Mouse (Mus musculus): ENCODE measurements around the gene Exosc6.
"Not testable (repeated sequence)": the region's sequence is repeated elsewhere in the genome, so short reads cannot be mapped to it uniquely, and the experiment has no call there.

Exosc6 gene

DNA sequence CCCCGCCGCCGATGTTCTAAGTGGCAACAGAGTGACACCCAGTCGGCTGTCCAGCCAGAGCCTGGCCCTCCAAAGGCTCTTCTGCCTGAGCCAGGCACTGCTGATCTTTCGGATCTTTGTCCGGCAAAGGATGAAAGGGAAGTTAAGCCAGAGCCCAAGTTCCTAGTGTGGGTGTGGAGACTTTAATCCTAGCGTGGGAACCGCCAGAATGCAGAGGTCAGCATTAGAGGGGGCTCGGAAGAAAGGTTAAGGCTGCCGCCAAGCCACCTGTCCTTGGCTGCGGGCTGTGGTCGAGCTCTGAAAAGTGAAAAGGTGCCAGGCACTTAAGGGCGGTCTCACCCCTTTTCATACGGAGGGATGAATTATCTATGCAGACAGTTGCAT lies 5.5 kb downstream of the Exosc6 start:
- DNase-seq (ENCODE audit: low read depth, low spot score), result no peak

DNA sequence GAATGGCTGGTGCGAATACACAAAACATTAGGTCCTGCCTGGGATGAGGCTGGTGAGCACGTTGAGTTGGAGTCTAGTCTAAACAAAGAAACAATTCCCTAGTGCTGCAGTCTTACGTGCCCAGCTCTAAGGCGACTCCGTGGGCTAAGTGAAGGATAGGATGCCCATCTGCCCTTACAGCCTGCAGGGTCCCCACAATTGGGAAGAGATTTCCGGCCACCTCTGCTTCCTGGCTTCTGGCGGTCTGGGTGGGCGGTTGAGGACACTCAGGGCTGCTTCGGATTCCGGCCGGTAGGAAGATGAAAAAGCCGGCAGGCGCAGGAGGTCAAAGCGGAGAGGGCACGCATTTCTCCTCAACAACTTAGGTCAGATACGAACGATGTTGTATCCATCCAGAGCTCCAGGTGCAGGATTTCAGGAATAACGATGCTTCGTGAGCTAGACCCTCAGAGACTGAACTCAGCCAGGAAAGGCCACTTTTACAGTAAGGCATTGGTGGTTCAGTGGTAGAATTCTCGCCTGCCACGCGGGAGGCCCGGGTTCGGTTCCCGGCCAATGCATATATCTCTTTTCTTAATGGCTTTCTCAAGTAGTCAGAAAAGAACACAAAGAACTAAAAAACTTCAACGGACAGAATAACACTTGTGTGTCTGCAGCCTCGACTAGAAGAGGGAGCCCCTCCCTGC lies 6.1 kb downstream of the Exosc6 start:
- peak; percentile 78 for DNase-seq (ENCODE audit: low read depth, low spot score)

DNA sequence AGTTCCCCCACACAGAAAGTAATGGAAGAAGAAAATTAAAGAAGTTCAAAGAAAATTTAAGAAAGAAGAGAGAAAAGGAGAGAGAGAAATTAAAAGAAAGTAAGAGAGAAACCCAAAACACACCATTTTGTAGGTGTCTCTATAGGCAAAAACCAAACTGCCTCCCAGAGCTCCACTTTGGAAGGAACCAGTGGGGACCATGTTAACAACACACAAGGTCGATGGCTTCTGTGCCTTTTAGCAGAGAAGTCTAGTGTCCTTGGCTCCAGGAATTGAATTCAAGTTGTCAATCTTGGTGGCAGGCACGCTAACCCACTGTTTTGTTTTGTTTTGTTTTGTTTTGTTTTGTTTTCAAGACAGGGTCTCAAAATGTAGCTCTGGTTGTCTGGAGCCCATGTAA lies 6.8 kb downstream of the Exosc6 start:
- DNase-seq (ENCODE audit: low read depth, low spot score), result no peak

DNA sequence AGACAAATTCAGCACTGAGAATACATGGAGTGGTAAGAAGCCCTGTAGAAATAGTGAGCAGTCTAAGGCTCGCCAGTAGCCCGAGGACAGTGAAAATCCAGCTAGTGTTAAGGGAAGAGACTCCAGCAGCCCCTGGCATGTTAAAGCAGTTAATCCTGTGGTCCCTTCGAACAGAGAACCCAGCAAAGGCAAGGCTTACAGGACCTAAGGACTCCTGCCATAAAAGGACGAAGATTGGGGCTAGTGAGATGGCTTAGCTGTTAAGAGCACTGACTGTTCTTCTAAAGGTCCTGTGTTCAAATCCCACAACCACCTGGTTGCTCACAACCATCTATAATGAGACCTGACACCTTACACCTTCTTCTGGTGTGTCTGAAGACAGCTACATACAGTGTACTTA lies 10.2 kb downstream of the Exosc6 start:
- no peak for DNase-seq (ENCODE audit: low read depth, low spot score)

DNA sequence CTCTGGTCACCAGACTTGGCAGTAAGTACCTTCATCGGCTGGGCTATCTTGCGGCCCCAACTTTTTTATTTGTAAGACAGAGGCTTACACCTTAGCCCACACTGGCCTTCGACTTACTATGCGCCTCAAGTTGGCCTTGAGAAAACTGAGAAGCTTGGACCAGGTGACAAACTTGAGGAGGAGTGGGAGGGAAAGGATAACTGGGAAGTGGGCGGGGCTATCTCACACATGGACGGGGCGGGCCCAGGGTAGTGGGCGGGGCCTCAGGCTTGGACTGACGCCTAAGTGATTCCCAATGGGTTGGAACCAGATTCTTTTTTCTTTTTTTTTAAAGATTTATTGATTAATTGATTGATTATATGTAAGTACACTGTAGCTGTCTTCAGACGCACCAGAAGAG lies 11.3 kb downstream of the Exosc6 start:
- DNase-seq (ENCODE audit: low read depth, low spot score), result no peak

DNA sequence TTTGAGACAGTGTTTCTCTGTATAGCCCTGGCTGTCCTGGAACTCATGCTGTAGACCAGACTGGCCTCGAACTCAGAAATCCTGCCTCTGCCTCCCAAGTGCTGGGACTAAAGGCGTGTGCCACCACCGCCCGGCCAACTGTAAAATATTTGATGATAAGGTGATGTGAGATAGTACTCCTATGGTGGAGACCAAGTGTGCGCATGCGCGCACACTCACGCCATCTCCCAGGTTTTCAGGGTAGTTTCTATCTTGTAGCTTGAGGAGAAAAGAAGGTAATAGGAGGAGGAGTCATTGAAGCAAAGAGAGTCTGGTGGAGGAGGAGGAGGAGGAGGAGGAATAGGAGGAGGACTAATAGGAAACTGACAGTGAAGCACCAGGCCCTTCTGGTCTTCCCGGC lies 12.5 kb downstream of the Exosc6 start:
- not testable (repeated sequence) for DNase-seq (ENCODE audit: low read depth, low spot score)

DNA sequence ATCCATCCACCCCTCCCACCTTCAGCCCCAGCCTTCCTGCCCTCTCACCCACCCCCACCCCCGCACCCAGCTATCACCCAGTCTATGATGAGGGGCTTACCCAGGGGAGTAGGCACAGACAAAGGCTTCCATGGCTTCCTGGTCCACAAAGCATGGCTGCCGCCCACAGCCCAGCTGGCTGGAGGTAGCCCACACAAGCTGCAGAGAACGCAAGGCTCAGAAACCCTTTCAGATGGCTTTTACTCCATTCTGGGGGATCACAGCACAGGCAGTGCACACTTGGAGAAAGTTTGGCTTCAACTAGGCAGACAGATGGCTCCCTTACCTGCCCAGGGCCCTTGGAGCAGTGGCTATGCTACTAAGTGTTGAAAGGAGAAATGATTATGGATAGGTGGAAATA lies 19.8 kb downstream of the Exosc6 start:
- no peak for DNase-seq (ENCODE audit: low read depth, low spot score)

DNA sequence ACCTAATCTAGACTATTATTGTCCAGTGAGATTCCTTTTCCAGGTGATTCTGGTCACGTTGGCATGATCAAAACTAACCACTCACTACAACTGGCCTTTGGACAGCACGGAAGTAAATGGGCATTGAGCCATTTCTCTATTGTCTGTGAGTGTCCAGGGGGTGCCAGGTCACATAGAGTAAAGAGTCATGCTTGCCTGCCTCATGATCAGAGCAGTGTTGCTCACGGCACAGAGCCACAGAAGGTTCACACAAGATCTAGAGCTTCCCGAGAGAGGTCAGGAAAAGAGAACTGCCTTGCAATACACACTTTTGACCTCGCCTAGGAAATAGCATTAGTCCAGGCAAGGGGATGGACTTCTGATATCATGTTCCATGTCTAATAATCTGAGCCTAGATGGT lies 23.3 kb downstream of the Exosc6 start:
- no peak for DNase-seq (ENCODE audit: low read depth, low spot score)

DNA sequence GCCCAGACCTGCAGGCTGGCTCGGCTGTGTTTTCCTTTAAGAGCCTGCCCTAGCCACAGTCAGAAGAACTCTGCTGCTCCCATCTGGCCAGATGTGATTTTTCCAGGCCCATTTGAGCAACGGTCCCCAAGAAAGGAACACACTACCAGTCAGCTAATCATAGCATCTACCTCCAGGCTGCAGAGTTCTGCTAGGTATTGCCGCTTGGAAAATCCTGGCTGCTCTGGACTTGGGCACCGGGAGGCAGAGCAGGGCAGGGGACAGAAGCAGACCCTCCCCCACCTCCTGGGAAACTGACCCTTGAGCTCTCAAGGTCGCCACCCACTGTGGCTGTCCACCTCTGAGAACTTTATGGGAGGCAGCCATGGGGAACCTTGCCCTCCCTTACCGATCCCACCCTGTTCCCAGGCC lies 23.7 kb downstream of the Exosc6 start:
- no peak for DNase-seq (ENCODE audit: low read depth, low spot score)

DNA sequence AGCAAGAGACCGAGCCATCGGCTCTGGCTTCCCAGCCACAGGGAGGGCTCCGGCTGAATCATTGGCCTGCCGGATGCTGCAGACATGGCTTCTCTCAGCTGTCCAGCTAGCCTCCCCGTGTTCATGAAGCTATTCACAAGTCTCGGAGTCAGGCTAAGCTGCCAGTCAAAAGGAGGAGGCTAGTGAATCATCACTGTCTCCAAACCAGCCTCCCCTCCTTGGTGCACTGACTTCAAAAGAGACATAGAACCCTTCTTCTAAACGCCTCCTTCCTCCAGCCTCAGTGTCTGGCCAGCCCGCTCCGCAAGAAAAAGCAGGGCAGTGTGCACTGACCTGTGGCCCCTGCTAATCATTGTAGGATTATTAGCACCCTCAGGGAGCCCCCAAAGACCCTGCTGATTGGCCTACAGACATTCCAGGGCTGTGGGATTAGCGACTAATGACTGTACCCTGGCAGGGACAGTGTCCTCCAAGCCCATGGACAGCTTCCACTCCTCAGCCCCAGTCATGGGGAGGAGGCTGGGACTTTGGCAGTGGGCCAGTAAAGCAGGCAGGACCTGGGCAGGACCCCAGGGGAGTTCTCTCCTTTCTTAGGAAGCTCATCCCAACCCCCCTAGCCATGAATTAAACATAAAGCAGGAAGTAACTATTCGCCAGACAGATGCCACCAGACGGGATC lies 25.6 kb downstream of the Exosc6 start:
- no peak for DNase-seq (ENCODE audit: low read depth, low spot score)

DNA sequence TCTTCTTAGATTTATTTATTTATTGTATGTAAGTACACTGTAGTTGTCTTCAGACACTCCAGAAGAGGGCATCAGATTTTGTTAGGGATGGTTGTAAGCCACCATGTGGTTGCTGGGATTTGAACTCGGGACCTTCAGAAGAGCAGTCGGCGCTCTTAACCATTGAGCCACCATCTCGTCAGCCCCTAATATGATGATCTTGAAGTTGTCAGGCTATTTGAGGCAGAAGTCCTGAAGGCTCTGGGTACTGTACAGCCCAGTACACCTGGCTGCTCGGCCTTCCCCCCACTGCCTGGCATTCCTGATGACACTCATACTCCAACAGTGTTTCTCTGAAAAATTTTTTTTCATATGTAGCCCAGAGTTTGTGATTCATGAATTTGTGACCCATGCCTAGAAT lies 27.8 kb downstream of the Exosc6 start:
- not testable (repeated sequence) for DNase-seq (ENCODE audit: low read depth, low spot score)

DNA sequence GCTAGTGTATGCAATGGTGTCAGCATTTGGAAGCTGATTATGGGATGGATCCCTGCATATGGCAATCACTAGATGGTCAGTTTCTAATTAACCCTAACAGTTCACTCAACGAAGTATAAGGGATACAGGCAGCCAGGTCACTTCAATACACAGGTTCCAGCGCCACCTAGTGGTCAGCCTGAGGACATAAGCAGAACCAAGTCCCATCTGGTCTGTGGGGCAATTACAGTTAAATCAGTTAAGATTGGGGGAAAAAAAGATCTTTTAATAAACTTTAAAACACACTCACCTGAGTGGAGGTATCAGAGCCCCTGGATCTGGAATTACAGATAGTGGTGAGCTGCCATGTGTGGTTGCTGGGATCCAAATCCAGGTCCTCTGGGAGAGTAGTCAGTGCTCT lies 34.0 kb downstream of the Exosc6 start:
- DNase-seq (ENCODE audit: low read depth, low spot score), result peak; percentile 67

DNA sequence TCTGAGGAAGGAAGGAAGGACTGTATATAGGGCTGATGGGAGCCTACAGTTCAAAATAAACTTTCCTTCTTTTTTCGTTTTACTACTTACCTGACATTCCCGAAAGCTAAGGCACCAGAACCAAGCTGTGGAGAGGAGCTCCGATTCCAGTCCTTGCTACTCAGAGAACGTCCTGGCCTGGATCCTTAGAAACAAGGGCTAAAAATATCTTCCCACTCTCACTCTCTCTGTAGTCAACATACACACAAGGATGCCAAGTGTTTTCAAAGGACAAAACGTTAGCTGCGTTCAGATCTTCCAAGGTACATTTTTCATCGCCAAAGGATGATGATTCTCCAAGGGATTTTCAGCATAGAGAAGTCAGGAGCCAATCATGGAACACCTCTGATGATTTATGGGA lies 35.6 kb downstream of the Exosc6 start:
- peak; percentile 66 for DNase-seq (ENCODE audit: low read depth, low spot score)

DNA sequence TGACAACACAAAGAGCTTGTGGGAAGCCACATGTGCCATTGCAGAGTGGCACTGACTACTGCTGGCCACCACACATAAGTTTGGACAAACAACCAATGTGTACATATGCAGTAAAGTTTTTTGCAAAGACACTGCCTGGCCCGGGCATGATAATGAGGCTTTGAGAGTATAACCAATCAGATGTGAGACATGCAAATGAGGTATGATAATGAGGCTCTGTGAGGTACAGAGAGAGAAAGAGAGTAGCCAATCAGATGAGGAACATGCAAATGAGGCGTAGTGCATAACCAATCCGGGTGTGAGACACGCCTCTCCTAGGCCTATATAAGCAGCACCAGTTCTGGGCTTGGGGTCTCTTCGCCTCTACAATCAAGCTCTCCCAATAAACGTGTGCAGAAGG lies 36.2 kb downstream of the Exosc6 start, which contains the start of gene Clec18a:
Gene Clec18a, minus strand, starts transcription at position 101 of the 400 bp plus-strand sequence.
- not testable (repeated sequence) for DNase-seq (ENCODE audit: low read depth, low spot score)

DNA sequence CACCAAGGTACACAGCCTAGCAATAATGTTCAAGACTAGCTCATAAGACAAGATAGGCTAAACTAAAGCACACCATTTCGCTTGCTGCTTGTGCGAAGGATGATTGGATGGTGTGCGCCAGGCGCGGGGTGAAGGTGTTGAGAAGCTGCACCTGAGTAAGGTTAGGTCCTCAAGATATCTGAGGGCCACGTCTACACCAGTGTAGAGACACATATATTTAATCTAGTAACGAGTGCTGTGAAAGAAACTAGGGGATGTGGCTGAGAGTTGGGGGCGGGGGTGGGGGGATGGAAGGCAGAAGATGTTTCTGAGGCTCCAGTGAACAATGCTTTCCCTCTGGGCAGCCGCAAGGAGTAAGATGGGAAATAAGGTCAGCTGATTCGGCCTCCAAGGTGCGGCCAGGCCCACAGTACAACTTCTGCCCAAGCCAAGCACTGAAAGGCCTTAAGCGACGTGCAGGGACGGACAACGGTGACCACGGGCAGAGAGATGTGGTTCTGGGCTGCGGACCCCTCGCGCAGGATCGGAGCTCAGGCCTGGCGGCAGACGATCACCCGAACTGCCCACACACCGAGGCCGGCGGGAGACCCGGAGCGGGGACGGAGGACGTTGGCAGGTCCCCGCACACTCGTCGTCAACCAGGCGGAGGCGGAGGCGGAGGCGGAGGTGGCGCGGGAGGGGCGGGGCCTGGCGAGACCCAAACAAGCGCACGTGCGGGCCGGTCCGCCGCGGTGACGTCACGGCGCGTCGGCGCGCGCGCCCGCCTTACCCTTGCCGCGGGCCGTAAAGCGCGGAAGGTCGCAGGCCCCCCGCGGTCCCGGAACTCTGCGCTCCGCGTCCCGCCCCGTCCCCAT lies 38.0 kb downstream of the Exosc6 start, which contains the start of gene Pdpr:
Gene Pdpr, plus strand, starts transcription at position 766 of the 854 bp plus-strand sequence.
- DNase-seq (ENCODE audit: low read depth, low spot score), result peak; percentile 83

DNA sequence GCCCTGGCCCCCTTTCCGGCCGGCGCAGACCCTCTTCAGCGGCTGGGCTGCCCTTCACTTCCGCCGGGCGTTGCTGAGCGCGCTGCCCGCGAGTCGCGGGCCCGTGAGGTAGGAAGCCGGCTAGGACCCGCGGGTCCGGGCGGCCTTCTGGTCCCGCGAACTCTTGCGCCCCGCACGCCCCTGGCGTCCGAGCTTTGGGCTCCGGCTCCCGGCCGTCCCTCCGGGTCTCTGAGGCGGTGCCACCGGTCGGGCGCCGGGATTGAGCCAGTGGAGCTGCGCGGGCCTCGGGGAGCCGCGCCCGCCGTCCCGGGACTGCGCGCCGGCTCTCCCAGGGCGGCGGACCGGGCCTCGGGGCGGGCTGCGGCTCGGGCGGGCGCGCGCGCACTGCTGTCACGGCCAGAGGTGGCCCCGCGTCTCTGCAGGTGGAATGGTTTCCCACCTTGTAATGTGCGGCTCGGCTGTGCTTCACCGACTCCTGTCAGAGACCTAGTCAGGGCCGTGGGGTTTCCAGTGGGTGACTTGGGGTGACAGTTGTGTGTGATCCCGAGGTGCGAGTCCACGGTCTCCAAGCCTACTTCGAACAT lies 38.7 kb downstream of the Exosc6 start:
- not testable (repeated sequence) for DNase-seq (ENCODE audit: low read depth, low spot score)

Data from skeletal muscle tissue, adult 2 months (tissue).